Mouse (Mus musculus): ENCODE results near the gene Gm10260. TPM values are rescaled to one million over a fixed set of nuclear protein-coding genes. Genes with fewer than 3 reads are reported as not detected.

The Gm10260 gene
- polyA plus RNA-seq, 1 experiment from 2014 or later = 8.9 TPM

- WGBS = 93% methylated on average over 8 of the region's 8 CpGs
- H3K4me2 ChIP-seq (replicated peaks; ENCODE audit: low read depth) = no peak overlapping the region
- H3K4me3 ChIP-seq (ENCODE audit: low read depth, low read length) = no peak overlapping the region
- TF ChIP-seq EP300 (optimal IDR thresholded peaks at IDR 0.05) = no peak
- TF ChIP-seq CTCF (IDR thresholded peaks at IDR 0.05; ENCODE audit: low read depth) = no peak
- no peak for ATAC-seq (ENCODE audit: low FRiP score, low TSS enrichment)
- no peaks in the 10 kb centered on the region for H3K4me1 ChIP-seq (replicated peaks; ENCODE audit: control insufficient read depth, insufficient read depth)
- H3K9me3 ChIP-seq (ENCODE audit: control insufficient read depth, low read length) = no peaks in the 10 kb centered on the region
- no peaks in the 10 kb centered on the region for H3K36me3 ChIP-seq (ENCODE audit: control insufficient read depth, insufficient read depth, low read length)
- no peak overlapping the region for H3K27ac ChIP-seq (replicated peaks)
- DNase-seq (ENCODE audit: low spot score) = no peak
- no peaks in the 10 kb centered on the region for H3K27me3 ChIP-seq (ENCODE audit: control insufficient read depth, insufficient read depth, low read length)
- H3K9ac ChIP-seq (ENCODE audit: low read length) = no peak overlapping the region
These were observed 15.5 kb upstream of the Gm10260 start for GRCm38 (mm10) chr13:97775907-97776306.

GRCm38 (mm10) chr13:97774740-97775425 is 14.5 kb upstream of the Gm10260 start:
- ATAC-seq (ENCODE audit: low FRiP score, low TSS enrichment) = no peak
- H3K27ac ChIP-seq (replicated peaks) = no peak overlapping the region

GRCm38 (mm10) chr13:97769205-97769604 is 8.8 kb upstream of the Gm10260 start:
- ATAC-seq (ENCODE audit: low FRiP score, low TSS enrichment) (no peak), DNase-seq (ENCODE audit: low spot score) (no peak)
- H3K4me3 ChIP-seq (ENCODE audit: low read depth, low read length) = no peak overlapping the region
- no peak overlapping the region for H3K4me2 ChIP-seq (replicated peaks; ENCODE audit: low read depth)
- H3K27me3 ChIP-seq (ENCODE audit: control insufficient read depth, insufficient read depth, low read length) = no peaks in the 10 kb centered on the region
- H3K9me3 ChIP-seq (ENCODE audit: control insufficient read depth, low read length) = no peaks in the 10 kb centered on the region
- H3K36me3 ChIP-seq (ENCODE audit: control insufficient read depth, insufficient read depth, low read length) = no peaks in the 10 kb centered on the region
- WGBS = 59% methylated on average over 3 of the region's 3 CpGs
- no peak overlapping the region for H3K9ac ChIP-seq (ENCODE audit: low read length)
- H3K4me1 ChIP-seq (replicated peaks; ENCODE audit: control insufficient read depth, insufficient read depth) = no peaks in the 10 kb centered on the region
- H3K27ac ChIP-seq (replicated peaks) = no peak overlapping the region
- no peak for TF ChIP-seq EP300 (optimal IDR thresholded peaks at IDR 0.05)
- TF ChIP-seq CTCF (IDR thresholded peaks at IDR 0.05; ENCODE audit: low read depth) = no peak

More at GRCm38 (mm10) chr13:97774740-97775425, 14.5 kb upstream of the Gm10260 start:
- Histone ChIP-seq H3K4me2 (replicated peaks; ENCODE audit: low read depth) (no peak overlapping the region), H3K4me3 (ENCODE audit: low read depth, low read length) (no peak overlapping the region), H3K9me3 (ENCODE audit: control insufficient read depth, low read length) (no peaks in the 10 kb centered on the region), H3K27me3 (ENCODE audit: control insufficient read depth, insufficient read depth, low read length) (no peaks in the 10 kb centered on the region), H3K9ac (ENCODE audit: low read length) (no peak overlapping the region), H3K36me3 (ENCODE audit: control insufficient read depth, insufficient read depth, low read length) (no peaks in the 10 kb centered on the region), H3K4me1 (replicated peaks; ENCODE audit: control insufficient read depth, insufficient read depth) (no peaks in the 10 kb centered on the region)
- 61% methylated on average over 10 of the region's 10 CpGs for WGBS
- TF ChIP-seq CTCF (IDR thresholded peaks at IDR 0.05; ENCODE audit: low read depth) (no peak), EP300 (optimal IDR thresholded peaks at IDR 0.05) (no peak)
- DNase-seq (ENCODE audit: low spot score) = peak; percentile 26

GRCm38 (mm10) chr13:97768803-97769202 is 8.4 kb upstream of the Gm10260 start:
- TF ChIP-seq EP300 (optimal IDR thresholded peaks at IDR 0.05) (no peak), CTCF (IDR thresholded peaks at IDR 0.05; ENCODE audit: low read depth) (no peak)
- no peaks in the 10 kb centered on the region for H3K4me1 ChIP-seq (replicated peaks; ENCODE audit: control insufficient read depth, insufficient read depth)
- no peak for ATAC-seq (ENCODE audit: low FRiP score, low TSS enrichment)
- no peak overlapping the region for H3K9ac ChIP-seq (ENCODE audit: low read length)
- H3K27ac ChIP-seq (replicated peaks) = no peak overlapping the region
- DNase-seq (ENCODE audit: low spot score) = no peak
- no peak overlapping the region for H3K4me3 ChIP-seq (ENCODE audit: low read depth, low read length)
- no peaks in the 10 kb centered on the region for H3K36me3 ChIP-seq (ENCODE audit: control insufficient read depth, insufficient read depth, low read length)
- H3K27me3 ChIP-seq (ENCODE audit: control insufficient read depth, insufficient read depth, low read length) = no peaks in the 10 kb centered on the region
- 66% methylated on average over 3 of the region's 3 CpGs for WGBS
- H3K4me2 ChIP-seq (replicated peaks; ENCODE audit: low read depth) = no peak overlapping the region
- H3K9me3 ChIP-seq (ENCODE audit: control insufficient read depth, low read length) = no peaks in the 10 kb centered on the region

- Histone ChIP-seq H3K4me3 (ENCODE audit: low read depth, low read length) (no peak overlapping the region), H3K27me3 (ENCODE audit: control insufficient read depth, insufficient read depth, low read length) (no peaks in the 10 kb centered on the region), H3K4me1 (replicated peaks; ENCODE audit: control insufficient read depth, insufficient read depth) (no peaks in the 10 kb centered on the region), H3K27ac (replicated peaks) (no peak overlapping the region), H3K9ac (ENCODE audit: low read length) (no peak overlapping the region), H3K36me3 (ENCODE audit: control insufficient read depth, insufficient read depth, low read length) (no peaks in the 10 kb centered on the region), H3K4me2 (replicated peaks; ENCODE audit: low read depth) (no peak overlapping the region), H3K9me3 (ENCODE audit: control insufficient read depth, low read length) (no peaks in the 10 kb centered on the region)
- WGBS = 68% methylated on average over 7 of the region's 7 CpGs
- ATAC-seq (ENCODE audit: low FRiP score, low TSS enrichment) (no peak), DNase-seq (ENCODE audit: low spot score) (no peak)
- TF ChIP-seq EP300 (optimal IDR thresholded peaks at IDR 0.05) (no peak), CTCF (IDR thresholded peaks at IDR 0.05; ENCODE audit: low read depth) (no peak)
These were observed 7.7 kb upstream of the Gm10260 start for GRCm38 (mm10) chr13:97768046-97768682.

GRCm38 (mm10) chr13:97766600-97766999 is 6.2 kb upstream of the Gm10260 start:
- H3K36me3 ChIP-seq (ENCODE audit: control insufficient read depth, insufficient read depth, low read length) = no peaks in the 10 kb centered on the region
- no peaks in the 10 kb centered on the region for H3K9me3 ChIP-seq (ENCODE audit: control insufficient read depth, low read length)
- WGBS = 85% methylated on average over 3 of the region's 3 CpGs
- ATAC-seq (ENCODE audit: low FRiP score, low TSS enrichment) (no peak), DNase-seq (ENCODE audit: low spot score) (no peak)
- no peak overlapping the region for H3K4me3 ChIP-seq (ENCODE audit: low read depth, low read length)
- H3K4me1 ChIP-seq (replicated peaks; ENCODE audit: control insufficient read depth, insufficient read depth) = no peaks in the 10 kb centered on the region
- H3K27ac ChIP-seq (replicated peaks) = no peak overlapping the region
- H3K9ac ChIP-seq (ENCODE audit: low read length) = no peak overlapping the region
- no peaks in the 10 kb centered on the region for H3K27me3 ChIP-seq (ENCODE audit: control insufficient read depth, insufficient read depth, low read length)
- no peak overlapping the region for H3K4me2 ChIP-seq (replicated peaks; ENCODE audit: low read depth)
- TF ChIP-seq CTCF (IDR thresholded peaks at IDR 0.05; ENCODE audit: low read depth) (no peak), EP300 (optimal IDR thresholded peaks at IDR 0.05) (no peak)
